Mouse (Mus musculus): ENCODE data around the gene Cx3cr1.

- TF ChIP-seq CTCF (IDR thresholded peaks at IDR 0.05; ENCODE audit: insufficient read depth, low read length) (no peak), POLR2A (IDR thresholded peaks at IDR 0.05; ENCODE audit: borderline replicate concordance, extremely low read depth, low read depth, low read length) (no peak)
These were observed 104.5 kb downstream of the Cx3cr1 start for GRCm38 (mm10) chr9:119965186-119965585.

All from lung, adult 2 months (tissue).